Mouse (Mus musculus) adipocyte (in vitro differentiated cells): ENCODE measurements around the gene Rbp4.

ENCODE experiments used
- DNase-seq: peaks from one replicate; pipeline ENCODE4 v3.0.0-alpha.2; 2016; ENCODE audit warnings: low spot score

Gene Rbp4

GRCm38 (mm10) chr19:38089358-38089757 lies 35.7 kb downstream of the Rbp4 start:
- no peak for DNase-seq

GRCm38 (mm10) chr19:38086948-38087551 lies 38.0 kb downstream of the Rbp4 start:
- DNase-seq = peak; percentile 98

- DNase-seq = no peak
Measured at GRCm38 (mm10) chr19:38085841-38086240, 39.2 kb downstream of the Rbp4 start.

- no peak for DNase-seq
Measured at GRCm38 (mm10) chr19:38082931-38083525, 42.1 kb downstream of the Rbp4 start.

GRCm38 (mm10) chr19:38081361-38081760 lies 43.7 kb downstream of the Rbp4 start:
- DNase-seq = no peak

- no peak for DNase-seq
Measured at GRCm38 (mm10) chr19:38077851-38078540, 47.1 kb downstream of the Rbp4 start.

- DNase-seq = no peak
Measured at GRCm38 (mm10) chr19:38076251-38076650, 48.8 kb downstream of the Rbp4 start.

GRCm38 (mm10) chr19:38075051-38075450 lies 50.0 kb downstream of the Rbp4 start:
- DNase-seq = no peak

GRCm38 (mm10) chr19:38073226-38073625 lies 51.9 kb downstream of the Rbp4 start:
- DNase-seq = no peak
